Mouse (Mus musculus) thymus, adult 2 months (tissue): ENCODE data around the gene Nkrf.

ENCODE experiments used
- CTCF ChIP-seq: fragments of 200-500 bp; IDR thresholded peaks from 2 replicates; pipeline ENCODE4 v1.5.1; 2012; ENCODE audit warnings: mild to moderate bottlenecking, control low read depth, low read length, moderate library complexity, borderline replicate concordance; ENCODE audit not compliant: control insufficient read depth, poor library complexity, insufficient read depth; ENCODE audit errors: extremely low read depth
- POLR2A ChIP-seq: fragments of 200-500 bp; IDR thresholded peaks from 2 replicates; pipeline ENCODE4 v1.6.1; 2012; ENCODE audit warnings: mild to moderate bottlenecking, low read length, control low read depth, moderate library complexity; ENCODE audit not compliant: control insufficient read depth, poor library complexity, insufficient read depth; ENCODE audit errors: extremely low read depth

GRCm38 (mm10) chrX:36935326-36935966, 32.7 kb upstream of the Nkrf start:
- no peak for TF ChIP-seq CTCF
- TF ChIP-seq POLR2A: no peak
